Mouse (Mus musculus): Measurements from ENCODE around the gene Rin3.

The Rin3 gene

DNA sequence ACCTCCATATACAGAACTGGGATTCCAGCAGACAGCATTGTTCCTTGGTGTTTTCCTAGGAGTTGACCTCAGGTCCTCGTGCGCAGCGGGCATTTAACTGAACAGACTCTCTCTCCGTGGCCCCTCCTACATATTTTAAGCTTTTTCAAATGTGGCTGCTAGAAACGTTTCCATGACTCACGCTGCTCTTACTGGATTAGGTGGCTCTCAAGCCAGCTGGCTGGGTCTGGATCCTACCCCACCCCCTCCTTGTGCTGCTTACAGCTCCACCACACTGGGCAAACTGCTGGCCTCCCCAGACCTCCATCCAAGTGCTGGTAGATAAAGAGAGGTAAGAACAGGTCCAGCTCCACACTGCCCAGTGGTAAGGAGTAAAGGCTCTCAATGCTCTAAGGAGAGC, 139.2 kb downstream of the Rin3 start:
- DNase-seq (ENCODE audit: low spot score) = no peak

DNA sequence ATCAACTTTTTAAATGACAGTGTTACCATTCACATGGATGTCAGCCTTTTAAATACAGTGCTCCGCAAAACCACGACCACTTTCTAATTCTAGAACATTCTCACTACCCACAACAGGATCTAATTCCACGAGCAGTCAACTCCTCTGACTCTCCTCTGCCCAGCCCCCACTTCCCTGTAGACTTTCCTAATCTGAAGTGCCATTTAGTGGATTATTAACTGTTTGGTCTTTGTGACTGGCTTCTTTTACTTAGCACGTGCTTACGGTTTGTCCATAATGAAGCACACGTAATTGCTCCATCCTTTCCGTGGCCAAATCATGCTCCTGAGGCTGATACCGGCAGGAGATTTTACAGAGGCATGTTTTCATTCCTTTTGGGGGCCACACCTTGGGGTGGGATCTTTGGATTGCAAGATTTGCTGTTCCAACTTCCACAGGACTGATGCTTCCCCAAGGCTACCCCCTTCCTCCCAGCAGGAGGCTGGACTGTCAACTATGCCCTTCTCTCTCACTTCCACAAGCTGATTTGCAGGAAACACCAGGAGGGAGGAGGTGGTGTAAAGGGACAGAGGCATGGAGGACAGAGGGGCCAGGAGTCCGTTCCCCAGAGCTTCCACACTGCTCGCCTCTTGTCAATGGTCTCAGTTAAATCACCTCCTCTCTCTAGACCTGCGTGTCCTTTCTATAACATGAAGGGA, 139.9 kb downstream of the Rin3 start:
- no peak for DNase-seq (ENCODE audit: low spot score)

DNA sequence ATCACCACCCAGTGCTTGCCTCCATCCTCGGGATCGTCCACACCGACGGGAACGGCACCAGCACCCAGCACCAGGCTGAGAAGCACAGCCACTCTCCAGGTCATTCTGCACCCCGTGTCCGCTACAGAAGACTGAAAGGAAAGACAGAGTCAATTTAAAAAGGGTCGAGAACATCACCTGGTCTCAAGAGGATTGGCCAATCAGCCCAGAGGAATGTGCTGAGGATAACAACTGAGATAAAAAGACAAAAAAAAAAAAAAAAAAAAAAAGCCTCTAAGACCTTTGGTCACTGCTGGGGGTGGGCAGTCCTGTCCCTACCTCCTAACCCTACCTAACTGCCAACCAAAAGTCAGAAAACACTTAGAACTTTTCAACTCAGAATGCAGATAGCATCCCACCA, 140.8 kb downstream of the Rin3 start:
- no peak for DNase-seq (ENCODE audit: low spot score)

DNA sequence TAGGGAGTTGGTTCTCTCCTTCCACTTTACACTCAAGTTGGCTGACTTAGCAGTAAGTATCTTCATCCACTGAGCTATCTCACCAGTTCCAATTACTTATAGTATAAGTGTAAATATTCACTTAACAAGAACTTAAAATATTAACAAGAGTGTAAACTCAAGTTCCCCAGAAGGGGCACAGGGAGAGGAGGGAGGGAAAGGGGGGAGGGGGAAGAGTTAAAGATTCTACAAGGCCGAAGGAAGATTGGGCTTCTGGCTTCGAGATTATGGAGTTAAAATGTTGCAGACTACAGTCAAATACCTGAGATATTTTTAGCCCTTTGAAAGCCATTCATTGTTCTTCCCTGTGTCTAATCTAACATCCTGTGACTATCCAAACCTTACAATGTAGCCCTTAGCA, 141.6 kb downstream of the Rin3 start:
- no peak for DNase-seq (ENCODE audit: low spot score)

DNA sequence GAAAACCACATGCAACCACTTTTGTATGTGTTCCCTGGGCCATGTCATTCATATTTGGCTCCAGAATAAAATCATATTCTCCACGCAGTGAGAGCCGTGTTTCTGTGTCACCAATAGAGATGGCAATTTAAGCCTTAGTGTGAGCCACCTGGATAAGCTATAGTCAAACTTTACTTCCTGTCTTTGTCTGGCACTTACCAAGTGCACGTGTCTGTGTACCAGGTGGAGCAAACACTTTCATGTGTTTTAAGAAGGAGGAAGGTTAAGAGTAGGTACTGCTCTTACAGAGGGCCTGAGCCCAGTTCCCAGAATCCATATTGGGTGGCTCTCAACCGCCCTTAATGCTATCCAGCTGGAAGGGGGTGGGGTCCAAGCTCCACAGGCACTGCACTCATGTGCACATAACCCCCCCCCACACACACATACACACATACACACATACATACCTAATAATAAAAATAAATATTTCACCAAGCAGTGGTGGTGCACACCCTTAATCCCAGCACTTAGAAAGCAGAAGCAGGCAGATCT, 142.3 kb downstream of the Rin3 start:
- DNase-seq (ENCODE audit: low spot score) = no peak

DNA sequence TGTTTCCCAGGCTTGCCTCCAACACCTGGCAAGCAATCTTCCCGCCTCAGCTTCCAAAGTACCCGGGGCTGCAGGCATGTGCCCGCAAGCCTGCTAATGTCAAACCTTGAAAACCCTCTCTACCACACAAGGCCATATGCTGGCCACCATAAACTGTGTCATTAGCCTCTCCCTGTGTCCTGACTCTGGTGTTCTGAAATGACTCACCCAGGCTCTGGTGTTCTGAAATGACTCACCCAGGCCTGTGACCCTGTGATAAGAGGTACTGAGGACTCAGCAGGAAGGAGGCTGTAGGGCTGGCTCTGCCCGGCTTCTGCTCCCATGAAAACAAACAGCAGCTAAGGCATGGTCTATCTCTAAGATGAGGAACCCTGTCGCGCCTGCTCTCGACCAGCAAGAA, 143.4 kb downstream of the Rin3 start:
- DNase-seq (ENCODE audit: low spot score) = no peak

DNA sequence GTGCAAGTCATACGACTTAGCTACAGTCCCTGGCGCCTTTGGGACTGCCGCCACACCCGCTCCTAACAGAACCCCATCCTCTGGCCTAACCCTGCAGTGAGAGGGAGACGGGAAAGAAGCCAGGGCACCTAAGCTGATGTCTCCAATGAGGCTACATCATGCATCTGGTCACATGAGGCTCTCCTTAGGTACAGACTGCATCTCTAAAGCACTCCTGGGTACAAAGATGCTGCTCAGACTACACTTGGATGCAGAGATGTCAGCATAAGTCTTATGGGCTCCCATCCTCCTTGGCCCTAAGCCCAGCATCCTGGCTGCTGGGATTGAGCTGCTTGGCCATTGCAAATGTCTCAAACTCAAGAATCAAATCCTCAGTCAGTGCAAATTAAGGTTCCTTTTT, 146.8 kb downstream of the Rin3 start:
- DNase-seq (ENCODE audit: low spot score) = no peak

DNA sequence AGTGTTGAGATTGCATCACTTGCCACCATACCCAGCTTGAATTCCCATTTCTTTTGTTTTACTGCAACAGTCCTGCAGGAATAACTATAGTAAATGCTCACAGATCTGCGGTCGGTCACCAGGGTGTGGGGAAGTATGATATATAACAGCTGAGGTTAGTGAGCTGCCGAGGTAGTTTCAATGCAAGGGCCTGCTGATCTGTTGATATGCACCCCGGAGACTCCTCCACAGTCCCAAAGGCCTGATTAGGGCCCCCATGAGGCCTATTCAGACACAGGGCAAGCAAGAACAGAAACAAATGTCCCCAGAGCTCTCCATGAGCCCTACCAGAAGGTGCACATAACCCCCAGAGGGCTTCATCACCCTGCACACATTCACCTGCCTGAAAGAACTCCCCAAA, 147.4 kb downstream of the Rin3 start:
- DNase-seq (ENCODE audit: low spot score) = no peak

DNA sequence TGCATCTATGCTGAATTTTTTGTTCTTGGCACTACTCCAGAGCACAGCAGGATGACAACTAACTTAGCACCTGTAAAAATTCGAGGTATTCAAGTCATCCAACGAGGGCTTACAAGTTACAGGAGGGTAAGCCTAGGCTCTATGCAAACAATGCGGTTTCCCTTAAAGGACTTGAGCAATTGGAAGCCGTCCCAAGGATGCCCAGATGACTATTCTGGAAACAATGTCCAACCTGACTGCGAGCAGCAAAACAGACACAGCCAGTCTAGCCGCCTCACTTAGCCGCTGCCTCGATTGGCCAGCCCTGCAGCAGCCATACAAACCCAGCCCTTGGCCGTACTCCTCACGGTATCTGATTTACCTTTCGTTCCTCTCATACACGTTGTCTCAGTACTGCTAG, 149.4 kb downstream of the Rin3 start:
- DNase-seq (ENCODE audit: low spot score) = no peak

DNA sequence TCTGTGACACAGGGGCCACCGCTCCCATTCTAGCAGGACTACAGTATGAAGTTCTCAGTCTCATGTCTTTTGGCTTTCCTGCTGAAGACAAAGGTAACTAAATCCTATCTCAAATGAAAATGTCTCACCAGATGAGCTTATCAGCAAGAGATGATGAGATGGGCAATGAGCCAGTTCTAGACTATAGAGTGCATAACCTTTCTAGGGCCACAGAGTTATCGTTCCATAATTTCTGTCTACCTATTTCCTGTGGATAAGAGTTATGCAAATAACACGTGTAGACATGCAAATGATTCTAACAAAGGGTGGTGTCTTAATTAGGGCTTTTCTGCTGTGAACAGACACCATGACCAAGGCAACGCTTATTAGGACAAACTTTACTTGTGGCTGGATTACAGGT, 151.3 kb downstream of the Rin3 start:
- no peak for DNase-seq (ENCODE audit: low spot score)

DNA sequence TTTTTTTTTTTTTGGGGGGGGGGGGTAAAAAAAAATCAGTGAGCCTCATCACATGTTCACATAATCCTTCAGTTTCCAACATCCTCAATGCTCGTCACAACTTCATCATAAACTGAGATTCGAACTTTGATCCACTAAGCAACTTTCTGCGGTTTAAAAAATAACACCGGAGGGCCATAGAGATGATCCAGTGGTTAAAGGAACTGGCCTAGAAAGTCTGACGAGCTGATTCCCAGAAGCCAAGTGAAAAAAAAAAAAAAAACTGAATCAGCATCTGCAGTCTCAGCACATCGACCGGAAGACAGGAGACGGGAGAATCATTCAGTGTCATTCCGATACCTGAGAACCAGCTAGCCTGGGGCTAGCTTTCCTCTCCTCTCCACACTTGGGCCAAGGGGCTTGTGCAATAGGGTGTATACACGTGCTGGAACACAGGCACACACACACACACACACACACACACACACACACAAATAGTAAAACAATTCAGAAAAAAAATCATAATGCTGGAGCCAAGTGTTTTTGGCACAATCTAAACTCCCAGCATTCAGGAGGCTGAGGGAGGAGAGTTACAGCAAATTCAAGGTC, 154.2 kb downstream of the Rin3 start:
- no peak for DNase-seq (ENCODE audit: low spot score)

DNA sequence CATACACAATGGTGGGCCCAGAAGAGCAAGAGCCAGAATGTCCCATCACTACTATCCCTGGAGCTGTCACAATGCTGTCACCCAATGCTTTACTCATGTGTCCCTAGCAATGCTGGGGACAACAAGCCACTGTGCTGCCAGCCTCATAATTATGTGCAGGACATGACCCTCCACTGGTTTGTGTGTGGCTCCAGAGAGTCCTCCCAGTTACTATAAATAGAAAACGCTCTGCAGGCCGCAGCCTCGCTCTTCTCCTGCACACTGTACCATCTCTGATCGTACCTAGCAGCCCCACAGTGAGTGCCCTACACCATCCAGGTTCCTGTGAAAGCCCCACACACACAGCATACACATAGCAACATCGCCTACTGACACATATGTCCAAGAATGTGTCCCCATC, 155.1 kb downstream of the Rin3 start:
- no peak for DNase-seq (ENCODE audit: low spot score)

DNA sequence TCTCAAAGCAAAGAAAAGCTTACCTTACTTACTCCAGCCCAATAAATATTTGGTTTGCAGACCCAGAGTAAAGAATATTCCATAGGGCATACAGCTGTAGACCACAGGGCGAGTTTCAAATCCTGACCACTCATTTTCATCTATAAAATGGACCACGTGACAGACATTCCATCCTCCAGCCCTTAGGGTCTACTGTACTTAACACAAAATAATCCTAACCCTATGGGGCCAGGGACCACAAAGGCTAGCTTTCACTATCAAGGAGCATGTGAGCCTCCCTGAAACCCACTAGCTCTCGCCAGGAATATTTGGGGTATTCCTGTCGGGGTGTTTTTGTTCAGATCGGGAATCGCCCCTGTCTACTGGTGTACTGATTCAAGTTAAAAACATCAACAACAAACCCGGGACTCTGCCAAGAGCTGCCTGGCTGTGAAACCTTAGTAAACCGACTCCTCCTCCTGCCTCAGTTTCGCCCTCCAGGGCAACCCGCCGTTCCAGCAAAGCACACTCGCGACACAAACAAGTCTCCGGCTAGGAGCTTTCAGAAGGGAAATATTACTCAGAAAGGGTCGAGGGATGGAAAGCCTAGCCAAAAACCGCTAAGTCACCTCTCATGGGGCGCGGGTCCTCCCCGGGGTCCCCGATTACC, 156.3 kb downstream of the Rin3 start:
- no peak for DNase-seq (ENCODE audit: low spot score)

DNA sequence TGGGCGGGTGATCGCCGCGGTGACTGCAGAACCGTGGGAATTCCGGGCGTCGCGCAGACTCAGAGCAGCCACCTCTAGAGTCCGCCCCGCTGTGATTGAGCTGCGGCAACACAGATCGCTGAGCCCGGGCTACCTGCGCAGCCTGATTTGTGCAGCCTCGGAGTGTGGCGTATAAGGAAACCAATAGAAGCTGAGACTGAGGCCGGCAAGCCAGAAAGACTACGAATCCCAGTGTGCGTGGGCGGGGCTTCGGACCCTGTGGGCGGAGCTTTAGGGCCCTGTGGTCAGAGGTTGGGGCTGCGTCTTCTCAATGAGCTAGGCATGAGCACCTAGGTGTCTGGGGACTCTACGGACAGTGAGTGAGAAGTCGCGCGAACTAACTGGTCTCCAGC, 156.8 kb downstream of the Rin3 start, which contains the start of gene Lgmn:
TSS of gene Lgmn (minus strand) at position 182 of the 392 bp plus-strand sequence.
- peak; percentile 97 for DNase-seq (ENCODE audit: low spot score)

Data from layer of hippocampus, adult 9-10 months (tissue).